Mouse (Mus musculus) megakaryocyte, embryonic 14.5 days (primary cell): Measurements from ENCODE around the gene Alg2. TPM values are rescaled to one million over a fixed set of nuclear protein-coding genes. Genes with fewer than 3 reads are reported as not detected.

ENCODE experiments used
- H3K27me3 ChIP-seq: replicated peaks from 2 replicates; pipeline ENCODE3; 2012; ENCODE audit warnings: inconsistent platforms
- H3K36me3 ChIP-seq: replicated peaks from 2 replicates; pipeline ENCODE3; 2012; ENCODE audit warnings: low read length, inconsistent platforms, mixed read lengths
- H3K4me1 ChIP-seq: 2 replicates; pipeline ENCODE4 v1.6.1; 2012; ENCODE audit warnings: inconsistent platforms
- H3K4me3 ChIP-seq: replicated peaks from 2 replicates; pipeline ENCODE3; 2012; ENCODE audit warnings: moderate library complexity, mild to moderate bottlenecking, inconsistent platforms
- H3K9me3 ChIP-seq: 2 replicates; pipeline ENCODE4 v1.6.1; 2012; ENCODE audit warnings: inconsistent platforms
- FLI1 ChIP-seq: IDR thresholded peaks from 2 replicates; pipeline ENCODE4 v1.6.1; 2012; ENCODE audit warnings: low read length, inconsistent platforms, mixed read lengths
- GATA1 ChIP-seq: IDR thresholded peaks from 3 replicates; pipeline ENCODE4 v1.6.1; 2012; ENCODE audit warnings: mixed read lengths, low read length, inconsistent platforms, borderline replicate concordance
- polyA plus RNA-seq: library from polyadenylated mRNA; stranded (reverse); fragments of >175 nt; gene quantifications from 2 replicates; pipeline ENCODE4 v1.2.3, GENCODE M21; 2012; ENCODE audit warnings: low replicate concordance; ENCODE audit not compliant: insufficient read depth

Alg2 gene
- polyA plus RNA-seq, 1 experiment = 7.1 TPM

DNA sequence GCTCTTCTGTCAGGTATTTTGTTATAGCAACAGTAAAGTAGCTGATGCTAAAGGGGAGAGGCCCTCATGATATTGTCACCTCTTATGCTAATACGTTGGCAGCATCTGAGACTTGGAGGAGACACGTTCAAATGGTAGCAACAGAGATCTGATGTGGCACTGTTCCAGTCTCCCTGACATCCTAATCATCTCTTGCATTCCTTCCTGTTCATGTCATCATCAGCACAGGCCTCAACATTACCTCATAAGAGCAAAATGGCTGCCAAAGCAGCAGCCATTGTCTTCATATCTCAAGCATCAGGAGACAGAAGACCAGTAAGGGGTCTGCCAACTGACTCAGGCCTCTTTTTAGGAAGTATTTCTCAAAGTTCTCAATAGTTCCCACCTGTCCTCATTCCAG, 20.6 kb upstream of the Alg2 start:
- H3K36me3 ChIP-seq = no peaks in the 10 kb centered on the region
- no peak for TF ChIP-seq GATA1
- TF ChIP-seq FLI1 = no peak
- H3K9me3 ChIP-seq = no peaks in the 10 kb centered on the region
- H3K27me3 ChIP-seq = peaks cover 18% of the 10 kb centered on the region
- H3K4me3 ChIP-seq = no peak overlapping the region
- peaks cover 60% of the 10 kb centered on the region for H3K4me1 ChIP-seq

GRCm38 (mm10) chr4:47494137-47494536, 20.0 kb upstream of the Alg2 start:
- Histone ChIP-seq H3K27me3 (peaks cover 15% of the 10 kb centered on the region), H3K9me3 (no peaks in the 10 kb centered on the region), H3K4me3 (no peak overlapping the region), H3K36me3 (no peaks in the 10 kb centered on the region), H3K4me1 (peaks cover 58% of the 10 kb centered on the region)
- no peak for TF ChIP-seq FLI1
- no peak for TF ChIP-seq GATA1

- peaks cover 11% of the 10 kb centered on the region for H3K27me3 ChIP-seq
These were observed 19.3 kb upstream of the Alg2 start for GRCm38 (mm10) chr4:47493456-47493855.

DNA sequence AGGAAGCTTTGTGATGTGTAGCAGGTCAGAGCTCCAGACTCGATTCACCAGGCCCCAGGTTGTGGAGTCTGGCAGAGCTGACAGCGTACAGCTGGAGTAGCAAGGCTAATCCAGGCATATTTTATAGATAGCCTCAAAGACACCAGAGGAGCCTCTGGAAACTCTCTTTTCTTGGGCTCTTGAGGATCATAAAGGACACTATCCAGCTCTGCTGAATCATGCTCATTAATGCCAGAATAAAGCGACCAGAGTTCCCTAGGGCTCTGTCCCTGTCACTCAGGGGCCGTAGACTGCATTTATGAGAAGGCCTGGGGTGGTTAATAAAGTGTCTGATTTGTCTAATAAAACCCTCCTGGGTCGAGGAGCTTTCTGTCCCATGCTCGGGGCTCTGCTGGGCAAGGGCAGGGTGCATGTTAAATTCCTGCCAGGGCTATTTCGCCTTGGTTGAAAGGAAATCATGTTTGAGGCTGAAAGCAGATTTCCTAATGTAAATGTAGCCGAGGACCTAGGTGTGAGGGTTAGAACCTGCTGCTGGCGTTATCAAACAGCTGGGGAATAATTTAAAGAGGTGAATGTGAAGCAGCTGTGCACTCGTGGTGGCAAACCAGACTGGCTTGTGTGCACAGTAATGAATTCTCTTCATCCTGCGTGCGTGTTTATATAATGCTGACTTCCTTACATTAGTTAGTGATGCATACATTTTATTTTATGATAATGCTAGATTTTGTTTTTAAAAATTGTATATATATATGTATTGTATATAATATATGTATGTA, 18.4 kb upstream of the Alg2 start:
- peaks cover 4% of the 10 kb centered on the region for H3K27me3 ChIP-seq
- TF ChIP-seq GATA1 (no peak), FLI1 (no peak)
- no peak overlapping the region for H3K4me3 ChIP-seq
- H3K9me3 ChIP-seq = no peaks in the 10 kb centered on the region
- H3K4me1 ChIP-seq = peaks cover 50% of the 10 kb centered on the region
- no peaks in the 10 kb centered on the region for H3K36me3 ChIP-seq

More at GRCm38 (mm10) chr4:47493456-47493855, 19.3 kb upstream of the Alg2 start:
- TF ChIP-seq FLI1 (no peak), GATA1 (no peak)
- Histone ChIP-seq H3K4me1 (peaks cover 57% of the 10 kb centered on the region), H3K9me3 (no peaks in the 10 kb centered on the region), H3K36me3 (no peaks in the 10 kb centered on the region), H3K4me3 (no peak overlapping the region)

- H3K27me3 ChIP-seq = peaks cover 4% of the 10 kb centered on the region
- H3K36me3 ChIP-seq = no peaks in the 10 kb centered on the region
- H3K9me3 ChIP-seq = no peaks in the 10 kb centered on the region
- H3K4me3 ChIP-seq = no peak overlapping the region
- H3K4me1 ChIP-seq = peaks cover 40% of the 10 kb centered on the region
- no peak for TF ChIP-seq FLI1
- no peak for TF ChIP-seq GATA1
These were observed 17.1 kb upstream of the Alg2 start for GRCm38 (mm10) chr4:47491243-47491642.

GRCm38 (mm10) chr4:47480576-47480975, 6.4 kb upstream of the Alg2 start:
- Histone ChIP-seq H3K4me1 (peaks cover 40% of the 10 kb centered on the region), H3K36me3 (peaks cover 83% of the 10 kb centered on the region), H3K9me3 (no peaks in the 10 kb centered on the region), H3K27me3 (no peaks in the 10 kb centered on the region), H3K4me3 (peak overlapping the region; percentile 23)
- TF ChIP-seq GATA1 (no peak), FLI1 (no peak)

GRCm38 (mm10) chr4:47480095-47480494, 6.0 kb upstream of the Alg2 start:
- Histone ChIP-seq H3K4me3 (no peak overlapping the region), H3K9me3 (no peaks in the 10 kb centered on the region), H3K27me3 (no peaks in the 10 kb centered on the region), H3K4me1 (peaks cover 45% of the 10 kb centered on the region), H3K36me3 (peaks cover 83% of the 10 kb centered on the region)
- TF ChIP-seq GATA1 (no peak), FLI1 (no peak)

DNA sequence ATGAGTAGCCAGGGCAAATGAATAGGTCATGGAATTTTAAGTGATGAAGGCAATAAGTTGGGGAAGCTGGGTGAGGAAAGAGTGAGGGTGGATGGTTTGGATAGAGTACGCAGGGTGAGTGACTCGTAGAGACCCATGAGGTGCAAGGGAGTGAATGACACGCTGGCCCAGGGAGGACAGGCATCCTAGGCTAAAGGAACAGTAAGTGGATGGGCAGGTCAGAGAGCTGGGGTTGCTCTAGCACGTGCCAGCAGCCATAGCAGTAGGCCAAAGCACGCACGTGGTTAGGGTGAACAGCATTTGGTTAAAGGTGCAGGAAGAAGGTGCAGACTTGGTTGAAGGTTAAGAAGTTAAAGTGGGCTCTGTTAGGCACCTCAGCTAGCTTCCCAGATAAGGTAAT, 3.4 kb upstream of the Alg2 start:
- no peaks in the 10 kb centered on the region for H3K9me3 ChIP-seq
- H3K36me3 ChIP-seq = peaks cover 69% of the 10 kb centered on the region
- H3K4me1 ChIP-seq = peaks cover 57% of the 10 kb centered on the region
- no peak for TF ChIP-seq FLI1
- TF ChIP-seq GATA1 = no peak
- H3K27me3 ChIP-seq = no peaks in the 10 kb centered on the region
- H3K4me3 ChIP-seq = peak overlapping the region; percentile 24

GRCm38 (mm10) chr4:47474730-47475643, 854 bp upstream of the Alg2 start:
- TF ChIP-seq GATA1 (no peak), FLI1 (no peak)
- Histone ChIP-seq H3K36me3 (peaks cover 69% of the 10 kb centered on the region), H3K4me1 (peaks cover 55% of the 10 kb centered on the region), H3K9me3 (peaks cover 13% of the 10 kb centered on the region), H3K27me3 (no peaks in the 10 kb centered on the region), H3K4me3 (peak overlapping the region; percentile 100)

- Histone ChIP-seq H3K9me3 (peaks cover 25% of the 10 kb centered on the region), H3K36me3 (peaks cover 71% of the 10 kb centered on the region), H3K4me3 (peak overlapping the region; percentile 100), H3K4me1 (peaks cover 50% of the 10 kb centered on the region), H3K27me3 (no peaks in the 10 kb centered on the region)
- TF ChIP-seq GATA1 (no peak), FLI1 (no peak)
These were observed 556 bp downstream of the Alg2 start for GRCm38 (mm10) chr4:47473586-47473967.

DNA sequence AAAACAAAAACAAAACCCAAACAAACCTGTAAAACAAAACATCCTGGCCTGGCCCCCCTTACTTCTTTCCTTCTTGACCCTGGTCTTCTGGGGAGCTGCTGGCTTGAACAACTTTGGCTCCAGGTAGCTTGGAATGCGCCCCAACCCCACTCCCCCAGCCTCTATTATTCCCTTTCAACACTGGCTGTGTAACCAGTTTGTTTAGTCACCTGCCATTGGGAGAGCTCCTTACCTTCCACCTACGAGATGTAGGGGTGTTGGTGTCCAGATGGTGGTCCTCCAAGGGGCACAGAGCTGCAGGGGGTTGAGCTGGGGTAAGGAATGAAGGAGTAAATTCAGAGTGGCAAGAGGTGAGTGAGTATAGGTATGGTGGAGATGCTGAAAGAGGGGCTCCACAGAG, 6.9 kb downstream of the Alg2 start:
- no peak for TF ChIP-seq GATA1
- no peak for TF ChIP-seq FLI1
- Histone ChIP-seq H3K4me3 (no peak overlapping the region), H3K9me3 (peaks cover 40% of the 10 kb centered on the region), H3K4me1 (peaks cover 1% of the 10 kb centered on the region; the same call in 1 of the 2 replicates), H3K36me3 (peaks cover 71% of the 10 kb centered on the region), H3K27me3 (no peaks in the 10 kb centered on the region)
